Comparison of ENCODE assay signal across 8 mouse cellular contexts in the genomic region with DNA sequence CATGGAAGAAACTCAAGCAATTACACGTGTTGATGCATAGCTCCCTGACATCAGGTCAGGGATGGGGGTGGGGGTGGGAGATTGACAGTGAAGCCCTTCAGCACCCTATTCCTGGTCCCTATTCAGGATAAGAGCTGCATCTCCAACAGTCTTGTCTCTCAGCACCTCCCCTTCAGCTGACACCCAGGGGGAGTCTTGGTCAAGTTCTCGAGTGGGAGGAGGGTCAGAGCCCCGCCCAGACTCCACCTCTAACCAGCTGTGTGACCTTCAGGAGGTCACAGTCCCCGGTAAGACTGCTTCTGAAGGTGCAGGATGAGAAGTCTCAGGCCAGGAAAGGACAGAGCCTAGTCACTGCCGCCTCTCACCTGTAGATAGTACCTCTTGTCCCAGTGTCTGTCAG. TPM values are rescaled to one million over a fixed set of nuclear protein-coding genes. Genes with fewer than 3 reads are reported as not detected.
DNase-seq lines count a peak whose midpoint lies in the region; ATAC-seq and TF ChIP-seq lines count a peak whose summit lies in the region.

No protein-coding gene starts in this region.

- no peak overlapping the region for H3K27ac ChIP-seq in MEL (ENCODE audit: control insufficient read depth, low read depth, low read length)
- peak overlapping the region; percentile 96 for H3K27ac ChIP-seq in heart, embryonic 15.5 days
- H3K27ac ChIP-seq in neural tube, embryonic 15.5 days (replicated peaks) = no peak overlapping the region

- H3K79me2 ChIP-seq in MEL (ENCODE audit: control insufficient read depth, insufficient read depth, low read length, poor library complexity) = peaks cover 44% of the 10 kb centered on the region

- peak overlapping the region; percentile 87 for H3K4me2 ChIP-seq in heart, embryonic 15.5 days
- H3K4me2 ChIP-seq in neural tube, embryonic 15.5 days = peak overlapping the region; percentile 77

- TF ChIP-seq CTCF in MEL (IDR thresholded peaks at IDR 0.05 in 2 of 3, conservative IDR thresholded peaks at IDR 0.05 in 1 of 3; ENCODE audit: control insufficient read depth in 1 of 3, insufficient read depth in 1 of 3, low read depth in 2 of 3, low read length in 3 of 3, poor library complexity in 1 of 3, severe bottlenecking in 1 of 3) = no peak

- peak; percentile 21 for ATAC-seq in heart, embryonic 15.5 days (replicated peaks; ENCODE audit: insufficient number of reproducible peaks, insufficient read depth, low FRiP score, low read depth)
- ATAC-seq in neural tube, embryonic 15.5 days (ENCODE audit: low FRiP score) = no peak

- TF ChIP-seq POLR2A in MEL (IDR thresholded peaks at IDR 0.05; ENCODE audit: control insufficient read depth in 1 of 2, insufficient read depth in 1 of 2, low read depth in 1 of 2, low read length in 2 of 2, poor library complexity in 1 of 2) = no peak

- DNase-seq in A20 (ENCODE audit: low read depth, low spot score) (peak; percentile 17), MEL (ENCODE audit: low read depth, low spot score) (peak; percentile 24)
- DNase-seq in kidney, postnatal 25 days = peak; percentile 62 to 81
- DNase-seq in embryo, embryonic 10 days (ENCODE audit: low spot score) = no peak
- DNase-seq in testis, postnatal 10 days (ENCODE audit: low spot score) = no peak
- DNase-seq in retina, postnatal 1 day = no peak

- H3K36me3 ChIP-seq in MEL (ENCODE audit: control insufficient read depth in 1 of 2, insufficient read depth in 2 of 2, low read length in 2 of 2) = peaks cover 0 to 38% of the 10 kb centered on the region in 2 experiments; a peak in 2 of 4 replicates
- no peaks in the 10 kb centered on the region for H3K36me3 ChIP-seq in heart, embryonic 15.5 days
- H3K36me3 ChIP-seq in neural tube, embryonic 15.5 days = no peaks in the 10 kb centered on the region

- H3K27me3 ChIP-seq in MEL (ENCODE audit: control insufficient read depth in 1 of 2, insufficient read depth in 2 of 2, low read length in 2 of 2) = no peaks in the 10 kb centered on the region
- no peaks in the 10 kb centered on the region for H3K27me3 ChIP-seq in heart, embryonic 15.5 days
- no peaks in the 10 kb centered on the region for H3K27me3 ChIP-seq in neural tube, embryonic 15.5 days (replicated peaks)

- H3K4me3 ChIP-seq in MEL (ENCODE audit: control insufficient read depth in 1 of 2, insufficient read depth in 1 of 2, low read depth in 2 of 2, low read length in 2 of 2) = peak overlapping the region; percentile 68 to 90
- peak overlapping the region; percentile 87 for H3K4me3 ChIP-seq in heart, embryonic 15.5 days
- peak overlapping the region; percentile 84 for H3K4me3 ChIP-seq in neural tube, embryonic 15.5 days (replicated peaks)

- peak overlapping the region; percentile 66 for H3K9ac ChIP-seq in MEL (ENCODE audit: control insufficient read depth, low read depth, low read length, poor library complexity, severe bottlenecking)
- H3K9ac ChIP-seq in heart, embryonic 15.5 days = peak overlapping the region; percentile 85
- H3K9ac ChIP-seq in neural tube, embryonic 15.5 days (replicated peaks) = peak overlapping the region; percentile 89; the same call in 1 of the 2 replicates

- no peak for TF ChIP-seq RAD21 in MEL (IDR thresholded peaks at IDR 0.05; ENCODE audit: low read depth, low read length)

- TF ChIP-seq EP300 in MEL (IDR thresholded peaks at IDR 0.05; ENCODE audit: low read depth in 1 of 2, low read length in 2 of 2) = no peak

- 10% methylated on average over 5 of the region's 5 CpGs for WGBS in heart, embryonic 15.5 days
- 40% methylated on average over 5 of the region's 5 CpGs for WGBS in neural tube, embryonic 15.5 days

- peaks cover 9 to 54% of the 10 kb centered on the region in 2 experiments for H3K4me1 ChIP-seq in MEL (ENCODE audit: control insufficient read depth in 1 of 2, insufficient read depth in 2 of 2, low read length in 2 of 2)
- peaks cover 65% of the 10 kb centered on the region for H3K4me1 ChIP-seq in heart, embryonic 15.5 days (replicated peaks)
- peaks cover 56% of the 10 kb centered on the region for H3K4me1 ChIP-seq in neural tube, embryonic 15.5 days

- H3K9me3 ChIP-seq in MEL (replicated peaks; ENCODE audit: insufficient read depth, low read length) = no peaks in the 10 kb centered on the region
- no peaks in the 10 kb centered on the region for H3K9me3 ChIP-seq in heart, embryonic 15.5 days (replicated peaks)
- H3K9me3 ChIP-seq in neural tube, embryonic 15.5 days (replicated peaks) = no peaks in the 10 kb centered on the region

TF ChIP-seq in MEL, 35 proteins besides CTCF, POLR2A, EP300 and RAD21:
- TF ChIP-seq UBTF (IDR thresholded peaks at IDR 0.05; ENCODE audit: borderline replicate concordance, insufficient read depth, low read depth, low read length) = no peak
- TF ChIP-seq RCOR1 (IDR thresholded peaks at IDR 0.05; ENCODE audit: low read depth, low read length) = no peak
- TF ChIP-seq ZKSCAN1 (IDR thresholded peaks at IDR 0.05; ENCODE audit: low read depth, low read length) = no peak
- TF ChIP-seq MAX (IDR thresholded peaks at IDR 0.05; ENCODE audit: low read length) = no peak
- no peak for TF ChIP-seq NELFE (IDR thresholded peaks at IDR 0.05; ENCODE audit: low read depth, low read length)
- TF ChIP-seq JUND (IDR thresholded peaks at IDR 0.05; ENCODE audit: low read depth, low read length) = no peak
- TF ChIP-seq CHD1 (IDR thresholded peaks at IDR 0.05; ENCODE audit: low read depth, low read length) = no peak
- no peak for TF ChIP-seq SMC3 (IDR thresholded peaks at IDR 0.05; ENCODE audit: low read depth, low read length)

RNA-seq across cellular contexts. Expression of gene Hk1, which starts 41.1 kb away (rescaled TPM):
- 441 and 515 TPM in 2 replicates for total RNA-seq in MEL (2012; rRNA removed)
- polyA plus RNA-seq in MEL (2012; ENCODE audit: insufficient read depth in 1 of 2, insufficient read length in 2 of 2, low read depth in 1 of 2, low replicate concordance in 2 of 2, missing spikeins in 1 of 2) = 100 to 1,000 TPM; 192 to 740 TPM
- polyA plus RNA-seq in heart, embryonic 15.5 days (2015; fragmentation: Nextera tagmentation; extraction: Ambion mirVana) = 186 and 190 TPM in 2 replicates
- 134 and 146 TPM in 2 replicates for polyA plus RNA-seq in neural tube, embryonic 15.5 days (2015; fragmentation: Nextera tagmentation; extraction: Ambion mirVana)

Comparison
In these comparisons a context has a peak if more than half of its experiments do, and no peak if none do; other contexts are left out.
1. DNase-seq: peak in A20 (single experiment), MEL (single experiment) and kidney, postnatal 25 days (2 of 2); none in embryo, embryonic 10 days (single experiment), testis, postnatal 10 days (single experiment) and retina, postnatal 1 day (single experiment).
2. Peak in every context shown above with its lines, with median percentiles within 50 percentile points of each other: H3K4me3 ChIP-seq and H3K9ac ChIP-seq.